Mouse (Mus musculus): Measurements from ENCODE around the gene Cpn2.

Cpn2 gene

GRCm38 (mm10) chr16:30280676-30281297, 13.5 kb upstream of the Cpn2 start:
- DNase-seq (ENCODE audit: low read depth, low spot score): no peak

GRCm38 (mm10) chr16:30278406-30278805, 11.1 kb upstream of the Cpn2 start:
- DNase-seq (ENCODE audit: low read depth, low spot score): no peak

DNA sequence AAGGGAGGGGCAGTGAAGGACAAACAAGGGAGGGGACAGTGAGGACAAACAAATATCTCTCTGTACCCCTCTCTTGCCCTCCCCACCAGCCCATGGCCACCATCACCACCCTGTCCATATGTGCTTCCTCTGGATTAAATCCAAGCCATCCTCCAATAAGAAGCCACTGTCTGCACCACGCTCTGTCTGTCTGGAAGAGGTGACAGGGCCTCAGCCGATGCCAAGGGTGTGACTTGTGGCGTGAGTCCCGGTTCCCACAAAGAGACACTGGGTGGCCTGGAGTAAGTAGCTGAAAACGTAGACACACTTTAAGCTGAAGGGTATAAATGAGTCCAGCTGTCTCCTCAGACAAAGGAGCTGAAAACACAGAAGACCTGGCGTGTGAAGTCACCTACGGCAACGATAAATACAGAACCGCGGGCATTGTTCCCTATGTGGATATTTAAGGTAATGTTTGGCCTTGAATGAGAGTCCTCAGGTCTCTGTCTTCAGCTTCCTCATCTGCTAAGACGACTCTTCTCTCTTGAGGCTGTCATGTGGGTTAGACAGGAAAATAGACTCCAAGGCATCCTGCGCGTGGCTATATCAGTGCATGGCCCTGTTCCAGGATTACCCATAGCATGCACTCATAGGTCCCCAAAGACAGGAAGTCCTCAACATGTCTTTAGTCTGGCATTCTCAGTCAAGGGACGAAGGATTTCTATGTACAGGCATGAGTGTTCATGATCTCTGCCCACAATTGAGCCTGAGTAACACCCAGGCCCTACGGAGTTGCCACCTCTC, 8.4 kb upstream of the Cpn2 start:
- no peak for DNase-seq (ENCODE audit: low read depth, low spot score)

GRCm38 (mm10) chr16:30273065-30273464, 5.8 kb upstream of the Cpn2 start:
- no peak for DNase-seq (ENCODE audit: low read depth, low spot score)

DNA sequence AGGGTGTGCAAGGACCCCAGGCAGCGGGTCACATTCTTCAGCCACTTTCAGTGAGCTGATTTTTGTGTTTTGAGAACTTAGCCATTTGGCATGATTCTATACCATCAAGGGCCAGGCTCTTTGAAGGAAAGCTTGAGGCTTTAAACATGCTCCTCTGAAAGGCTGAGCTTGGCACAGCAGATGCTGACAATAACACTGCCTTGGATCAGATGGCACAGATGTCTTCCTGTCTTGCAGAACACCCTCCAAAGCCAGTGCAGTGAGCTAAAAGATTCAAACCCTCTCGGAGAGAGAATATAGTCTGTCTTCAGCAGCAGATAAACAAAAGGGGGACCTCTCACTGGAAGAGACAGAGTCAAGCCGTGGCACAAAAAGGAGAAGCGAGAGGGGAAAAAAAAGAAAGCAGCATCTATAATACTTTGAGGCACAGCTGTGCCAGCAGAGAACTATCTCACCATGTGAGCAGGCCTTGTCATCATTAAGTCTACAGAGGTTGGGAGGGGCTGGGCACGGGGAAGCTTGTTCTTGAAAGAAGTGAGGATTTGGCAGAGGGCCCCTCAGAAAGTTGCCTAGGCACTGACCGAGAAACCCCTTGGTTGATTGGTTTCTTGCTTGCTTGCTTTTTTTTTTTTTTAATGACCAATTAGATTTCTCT, 4.8 kb upstream of the Cpn2 start:
- no peak for DNase-seq (ENCODE audit: low read depth, low spot score)

GRCm38 (mm10) chr16:30271223-30271761, 4.0 kb upstream of the Cpn2 start:
- no peak for DNase-seq (ENCODE audit: low read depth, low spot score)

GRCm38 (mm10) chr16:30266561-30266960, 738 bp downstream of the Cpn2 start:
- DNase-seq (ENCODE audit: low read depth, low spot score): no peak

GRCm38 (mm10) chr16:30265611-30266010, 1.7 kb downstream of the Cpn2 start:
- DNase-seq (ENCODE audit: low read depth, low spot score): no peak

DNA sequence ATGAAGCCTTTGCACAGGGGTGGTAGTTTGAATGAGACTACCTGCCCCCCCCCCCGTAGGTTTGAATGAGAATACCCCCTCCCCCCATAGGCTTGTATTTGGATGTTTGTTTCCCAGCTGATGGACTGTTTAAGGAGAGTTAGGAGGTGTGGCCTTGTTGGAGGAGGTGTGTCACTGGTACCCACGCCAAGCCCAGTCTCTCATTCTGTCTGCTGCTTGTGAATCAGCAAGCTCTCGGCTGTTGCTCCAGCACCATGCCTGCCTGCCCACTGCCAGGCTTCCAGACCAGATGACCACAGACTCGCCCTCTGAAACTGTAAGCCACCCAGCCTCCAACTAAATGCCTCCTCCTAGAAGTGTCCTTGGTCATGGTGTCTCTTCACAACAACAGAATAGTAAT, 4.1 kb downstream of the Cpn2 start:
- DNase-seq (ENCODE audit: low read depth, low spot score): no peak

GRCm38 (mm10) chr16:30262664-30263063, 4.6 kb downstream of the Cpn2 start:
- no peak for DNase-seq (ENCODE audit: low read depth, low spot score)

DNA sequence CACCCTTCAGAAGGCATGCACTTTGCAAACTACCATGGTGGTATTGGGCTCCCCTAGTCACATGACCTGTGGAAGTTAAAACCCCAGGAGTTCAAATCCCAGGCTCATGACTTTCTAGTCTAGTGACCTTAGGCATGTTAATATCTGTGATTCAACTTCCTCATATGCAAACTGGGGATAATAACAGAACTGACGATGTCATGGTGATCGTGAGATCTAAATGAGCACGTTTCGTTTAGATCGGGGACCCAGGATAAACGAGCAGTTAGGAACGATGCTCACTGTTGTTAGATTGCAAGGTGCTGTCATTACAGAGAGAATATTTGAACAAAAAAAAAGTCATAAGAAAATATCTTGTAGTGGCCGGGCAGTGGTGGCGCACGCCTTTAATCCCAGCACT, 5.1 kb downstream of the Cpn2 start:
- DNase-seq (ENCODE audit: low read depth, low spot score): no peak

DNA sequence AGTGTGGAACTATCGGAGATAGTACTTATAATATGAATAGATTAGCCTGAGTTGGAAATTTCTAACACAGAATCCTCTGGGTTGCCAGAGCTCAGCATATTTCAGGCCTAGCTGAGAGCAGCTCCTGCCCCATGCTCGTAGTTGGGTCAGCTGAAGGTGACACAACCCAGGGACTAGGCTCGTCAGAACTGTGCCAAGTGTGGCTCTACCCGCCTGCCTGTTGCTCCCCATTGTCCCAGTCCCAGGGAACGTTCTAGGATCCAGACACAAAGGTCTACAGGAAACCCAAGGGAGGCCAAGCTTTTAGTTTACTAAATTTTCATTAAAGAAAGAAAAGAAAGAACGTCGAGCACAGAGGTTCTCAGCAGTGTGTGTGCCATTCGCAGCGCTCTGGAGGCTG, 6.0 kb downstream of the Cpn2 start:
- no peak for DNase-seq (ENCODE audit: low read depth, low spot score)

- no peak for DNase-seq (ENCODE audit: low read depth, low spot score)
Measured at GRCm38 (mm10) chr16:30260012-30260635, 7.2 kb downstream of the Cpn2 start.

GRCm38 (mm10) chr16:30259444-30259843, 7.9 kb downstream of the Cpn2 start:
- no peak for DNase-seq (ENCODE audit: low read depth, low spot score)

DNA sequence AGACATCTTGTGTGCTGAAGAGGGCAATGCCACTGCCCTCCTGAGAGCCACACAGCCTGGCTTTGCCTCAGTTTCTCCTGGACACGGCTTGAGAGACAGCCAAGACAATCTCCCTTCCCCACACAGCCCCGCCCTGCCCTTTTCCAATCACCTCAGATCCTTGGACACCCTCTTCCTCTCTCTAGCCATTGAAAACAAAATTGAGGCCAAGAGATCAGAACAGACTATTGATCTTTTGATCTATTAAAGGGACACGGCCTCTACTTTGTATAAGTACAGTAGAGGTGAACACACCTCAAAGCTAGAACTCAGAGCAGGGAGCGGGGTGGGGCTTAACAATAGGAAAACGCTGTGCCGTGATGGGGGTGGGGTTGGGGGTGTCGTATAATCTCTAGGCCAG, 8.9 kb downstream of the Cpn2 start:
- no peak for DNase-seq (ENCODE audit: low read depth, low spot score)

GRCm38 (mm10) chr16:30257718-30258117, 9.6 kb downstream of the Cpn2 start:
- no peak for DNase-seq (ENCODE audit: low read depth, low spot score)

DNA sequence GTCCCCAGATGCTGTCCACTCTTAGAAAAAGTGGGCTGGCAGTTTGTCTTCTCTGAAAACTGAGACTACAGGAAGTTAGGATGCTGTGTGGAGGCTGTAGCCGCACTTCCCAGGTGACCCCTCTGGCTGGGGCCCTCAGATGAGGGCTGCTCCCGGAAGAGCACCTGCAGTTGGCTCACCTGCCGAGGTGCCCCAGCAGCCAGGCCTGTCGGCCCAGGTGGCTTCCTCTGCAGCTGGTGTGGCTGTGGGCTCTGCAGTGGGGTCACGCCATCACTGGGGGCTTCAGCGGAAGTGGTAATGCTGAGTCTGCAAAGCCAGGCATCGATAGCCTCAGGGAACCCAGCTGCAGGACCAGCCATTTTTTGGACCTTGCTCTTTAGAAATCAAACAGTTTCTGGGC, 12.2 kb downstream of the Cpn2 start:
- no peak for DNase-seq (ENCODE audit: low read depth, low spot score)

- no peak for DNase-seq (ENCODE audit: low read depth, low spot score)
Measured at GRCm38 (mm10) chr16:30253900-30254299, 13.4 kb downstream of the Cpn2 start.

DNA sequence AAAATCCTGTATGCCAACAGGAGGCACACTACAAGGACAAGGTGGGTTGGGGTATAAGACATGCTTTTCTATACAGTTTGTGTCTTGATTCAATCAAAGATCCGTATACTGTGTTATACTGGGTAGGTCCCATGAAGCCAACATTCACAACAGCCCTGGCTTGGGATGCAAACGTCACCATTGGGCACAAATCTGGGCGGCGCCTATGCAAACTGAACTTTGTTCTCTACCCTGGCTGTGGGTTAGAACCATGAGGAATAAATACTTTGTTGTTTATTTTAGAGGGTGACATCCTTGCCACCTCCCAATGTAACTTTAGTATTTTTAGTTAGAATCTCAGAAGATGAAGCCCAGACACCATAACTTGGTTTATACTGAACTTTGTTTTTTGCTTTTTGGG, 13.9 kb downstream of the Cpn2 start:
- no peak for DNase-seq (ENCODE audit: low read depth, low spot score)

- peak; percentile 77 for DNase-seq (ENCODE audit: low read depth, low spot score)
Measured at GRCm38 (mm10) chr16:30252003-30252418, 15.3 kb downstream of the Cpn2 start.

- peak; percentile 61 for DNase-seq (ENCODE audit: low read depth, low spot score)
Measured at GRCm38 (mm10) chr16:30244037-30244700, 23.1 kb downstream of the Cpn2 start.

DNA sequence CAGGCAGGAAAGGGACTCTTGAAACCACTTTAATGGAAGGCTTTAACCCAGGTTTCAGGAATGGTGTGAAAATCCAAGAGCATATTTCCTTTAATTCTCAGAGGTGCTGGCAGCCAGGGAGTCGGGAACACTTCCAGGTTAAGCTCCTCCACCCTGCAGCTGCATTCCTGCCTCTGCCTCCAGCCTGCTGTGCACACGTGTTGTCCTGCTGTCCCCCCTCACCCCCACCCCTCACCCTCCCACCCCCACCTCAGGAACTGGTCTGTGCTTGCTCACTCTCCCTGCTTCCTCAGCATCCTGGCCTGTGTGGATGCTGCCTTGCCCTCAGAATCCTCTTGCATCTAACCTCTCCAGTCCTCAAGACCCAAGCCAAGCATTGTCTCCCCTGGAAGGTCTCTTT, 25.7 kb downstream of the Cpn2 start:
- no peak for DNase-seq (ENCODE audit: low read depth, low spot score)

Measured in embryo, embryonic 11.5 days (tissue).